Mouse (Mus musculus) mouse embryonic stem cell (cell line): ENCODE results near the gene Gls2.

Source experiments
- in situ Hi-C, 2 experiments: fragments of 300-500 bp; cut with MboI; formaldehyde crosslinking; loops; 1 replicate in 1 of 2; 3 replicates in 1 of 2; pipeline ENCODE4 v1.14.3; 2019 to 2020; ENCODE audit warnings: low sequenced_read_pairs in 2 of 2, low pct_unique_long_range_greater_than_20kb in 1 of 2, mixed read lengths in 1 of 2; ENCODE audit not compliant: unreplicated experiment in 1 of 2

The Gls2 gene

GRCm38 (mm10) chr10:128221533-128222286 lies 27.5 kb downstream of the Gls2 start:
- in situ Hi-C loops: no loop called here

GRCm38 (mm10) chr10:128225064-128225463 lies 30.8 kb downstream of the Gls2 start:
- in situ Hi-C loops: no loop called here

GRCm38 (mm10) chr10:128225538-128225937 lies 31.3 kb downstream of the Gls2 start, which contains the start of gene Mip:
Gene Mip, plus strand, starts transcription at chr10:128225838.
- in situ Hi-C loops: no loop called here

GRCm38 (mm10) chr10:128227592-128227991 lies 33.3 kb downstream of the Gls2 start:
- in situ Hi-C loops: no loop called here

GRCm38 (mm10) chr10:128228009-128228408 lies 33.8 kb downstream of the Gls2 start:
- in situ Hi-C loops: no loop called here

GRCm38 (mm10) chr10:128230582-128230981 lies 36.3 kb downstream of the Gls2 start:
- in situ Hi-C loops: no loop called here

GRCm38 (mm10) chr10:128231146-128231545 lies 36.9 kb downstream of the Gls2 start:
- in situ Hi-C loops: no loop called here

- in situ Hi-C loops: no loop called here
Observed at GRCm38 (mm10) chr10:128231697-128232419, 37.6 kb downstream of the Gls2 start, which contains the start of gene Timeless. Gene Timeless, plus strand, starts transcription at chr10:128232065.

- in situ Hi-C loops: no loop called here
Observed at GRCm38 (mm10) chr10:128232420-128232985, 38.2 kb downstream of the Gls2 start.

GRCm38 (mm10) chr10:128236321-128236720 lies 42.1 kb downstream of the Gls2 start:
- in situ Hi-C loops: no loop called here

GRCm38 (mm10) chr10:128237807-128238480 lies 43.7 kb downstream of the Gls2 start:
- in situ Hi-C loops: no loop called here

GRCm38 (mm10) chr10:128239140-128239539 lies 44.9 kb downstream of the Gls2 start:
- in situ Hi-C loops: no loop called here

- in situ Hi-C loops: no loop called here
Observed at GRCm38 (mm10) chr10:128240131-128240530, 45.9 kb downstream of the Gls2 start.

- in situ Hi-C loops: no loop called here
Observed at GRCm38 (mm10) chr10:128243252-128243651, 49.0 kb downstream of the Gls2 start.

GRCm38 (mm10) chr10:128244121-128244520 lies 49.9 kb downstream of the Gls2 start:
- in situ Hi-C loops: no loop called here

GRCm38 (mm10) chr10:128247020-128247732 lies 52.9 kb downstream of the Gls2 start:
- in situ Hi-C loops: no loop called here

GRCm38 (mm10) chr10:128250565-128250964 lies 56.3 kb downstream of the Gls2 start:
- in situ Hi-C loops: no loop called here

GRCm38 (mm10) chr10:128253677-128254255 lies 59.5 kb downstream of the Gls2 start, which contains the start of gene Apon:
Gene Apon, plus strand, starts transcription at chr10:128254096.
- in situ Hi-C loops: no loop called here
